Mouse (Mus musculus) small intestine, adult 2 months (tissue): ENCODE measurements around the gene Trim16. TPM values are rescaled to one million over a fixed set of nuclear protein-coding genes. Genes with fewer than 3 reads are reported as not detected.

Experiments used
- H3K27ac ChIP-seq: fragments of 200-500 bp; 2 replicates; pipeline ENCODE4 v1.5.1; 2012; ENCODE audit warnings: low read depth, low read length, control low read depth, inconsistent platforms; ENCODE audit not compliant: insufficient read depth
- H3K27me3 ChIP-seq: fragments of 200-500 bp; 2 replicates; pipeline ENCODE4 v1.6.1; 2012; ENCODE audit warnings: mild to moderate bottlenecking, moderate library complexity, low read length, inconsistent platforms; ENCODE audit not compliant: control insufficient read depth, insufficient read depth
- H3K36me3 ChIP-seq: fragments of 200-500 bp; 2 replicates; pipeline ENCODE4 v1.6.1; 2012; ENCODE audit warnings: mild to moderate bottlenecking, low read length, control low read depth, inconsistent platforms; ENCODE audit not compliant: control insufficient read depth, insufficient read depth
- H3K4me1 ChIP-seq: fragments of 200-500 bp; 2 replicates; pipeline ENCODE4 v1.6.1; 2012; ENCODE audit warnings: low read length, inconsistent platforms, mixed read lengths; ENCODE audit not compliant: control insufficient read depth, insufficient read depth, insufficient read length
- H3K4me3 ChIP-seq: fragments of 200-500 bp; 2 replicates; pipeline ENCODE4 v1.5.1; 2012; ENCODE audit warnings: low read depth, mild to moderate bottlenecking, control low read depth, inconsistent platforms, low read length, moderate library complexity
- CTCF ChIP-seq: fragments of 200-500 bp; IDR thresholded peaks from 2 replicates; pipeline ENCODE4 v1.5.1; 2012; ENCODE audit warnings: low read depth, mild to moderate bottlenecking, control low read depth, inconsistent platforms, low read length, moderate library complexity, mixed read lengths; ENCODE audit not compliant: insufficient replicate concordance, insufficient read length; ENCODE audit errors: extremely low read depth
- POLR2A ChIP-seq: fragments of 200-500 bp; IDR thresholded peaks from 2 replicates; pipeline ENCODE4 v1.6.1; 2012; ENCODE audit warnings: low read depth, mild to moderate bottlenecking, control low read depth, inconsistent platforms, low read length, moderate library complexity
- WGBS: fragments of 180-500 bp; shearing (Covaris S2); methylation state at CpG from one replicate; pipeline ENCODE4 v1.1.7; 2018; 5-methylcytosine and 5-hydroxymethylcytosine counted together
- polyA plus RNA-seq: library from polyadenylated mRNA; depleted of rRNA; stranded (reverse); fragments of >200 nt; gene quantifications from 2 replicates; pipeline ENCODE4 v1.2.3, GENCODE M21; 2012

Gene Trim16
- polyA plus RNA-seq, 1 experiment: 10.9 TPM

GRCm38 (mm10) chr11:62827911-62828310, 7.9 kb downstream of the Trim16 start:
- Histone ChIP-seq H3K27me3 (no peaks in the 10 kb centered on the region), H3K4me3 (no peak overlapping the region), H3K4me1 (peaks cover 29% of the 10 kb centered on the region), H3K27ac (no peak overlapping the region), H3K36me3 (peaks cover 30% of the 10 kb centered on the region)
- TF ChIP-seq CTCF: no peak
- no peak for TF ChIP-seq POLR2A
- 80% methylated on average over 3 of the region's 3 CpGs for WGBS

GRCm38 (mm10) chr11:62830387-62830786, 10.4 kb downstream of the Trim16 start:
- 94% methylated on average over 2 of the region's 2 CpGs for WGBS
- H3K27me3 ChIP-seq: no peaks in the 10 kb centered on the region
- TF ChIP-seq POLR2A: no peak
- TF ChIP-seq CTCF: no peak

GRCm38 (mm10) chr11:62831906-62832305, 11.9 kb downstream of the Trim16 start:
- Histone ChIP-seq H3K27me3 (no peaks in the 10 kb centered on the region), H3K36me3 (peaks cover 52% of the 10 kb centered on the region), H3K27ac (no peak overlapping the region), H3K4me1 (peaks cover 4% of the 10 kb centered on the region; the same call in 1 of the 2 replicates), H3K4me3 (no peak overlapping the region)
- no peak for TF ChIP-seq CTCF
- TF ChIP-seq POLR2A: no peak

More at GRCm38 (mm10) chr11:62830387-62830786, 10.4 kb downstream of the Trim16 start:
- Histone ChIP-seq H3K36me3 (peaks cover 42% of the 10 kb centered on the region), H3K4me3 (no peak overlapping the region), H3K27ac (no peak overlapping the region), H3K4me1 (peaks cover 13% of the 10 kb centered on the region)

DNA sequence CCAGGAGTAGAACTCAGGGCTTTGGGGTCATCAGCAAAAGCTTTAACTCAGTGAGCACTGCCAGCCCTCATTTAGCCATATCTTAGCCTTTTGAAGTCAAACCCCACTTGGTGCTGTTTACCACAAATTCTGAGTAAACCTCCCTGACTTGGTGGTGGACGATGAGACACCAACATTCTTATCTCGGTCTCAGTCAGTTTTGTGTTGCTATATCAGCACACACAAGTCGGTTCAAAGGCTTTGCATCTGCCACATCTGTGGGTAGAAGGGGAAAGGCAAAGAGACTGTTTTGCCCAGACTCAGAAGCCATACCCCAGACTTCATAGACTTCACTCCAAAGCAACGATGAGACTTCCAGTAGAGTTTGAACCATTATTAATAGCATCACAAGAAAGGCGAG, 24.5 kb downstream of the Trim16 start:
- Histone ChIP-seq H3K27ac (no peak overlapping the region), H3K27me3 (no peaks in the 10 kb centered on the region), H3K36me3 (peaks cover 25% of the 10 kb centered on the region), H3K4me3 (no peak overlapping the region), H3K4me1 (no peaks in the 10 kb centered on the region)
- WGBS: 73% methylated on average over 5 of the region's 5 CpGs
- TF ChIP-seq CTCF: no peak
- TF ChIP-seq POLR2A: no peak

DNA sequence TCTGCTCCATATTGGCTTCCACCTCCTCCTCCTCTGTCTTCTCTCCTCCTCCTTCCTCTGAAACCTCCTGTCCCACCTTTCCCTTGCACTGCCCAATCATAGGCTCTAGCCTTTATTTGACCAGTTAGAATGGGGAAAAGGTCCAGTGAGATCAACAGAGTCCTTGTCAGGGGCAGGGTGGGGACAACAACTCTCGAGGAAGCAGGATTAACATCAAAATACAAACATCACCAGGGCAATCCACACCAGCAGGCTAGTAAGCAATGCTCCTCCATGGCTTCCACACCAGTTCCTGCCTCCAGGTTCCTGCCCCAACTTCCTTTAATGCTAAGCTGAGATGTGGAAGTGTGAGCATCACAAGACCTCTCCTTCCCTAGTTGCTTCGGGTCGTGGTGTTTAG, 25.7 kb downstream of the Trim16 start:
- H3K4me1 ChIP-seq: no peaks in the 10 kb centered on the region
- TF ChIP-seq POLR2A: no peak
- TF ChIP-seq CTCF: no peak
- no peaks in the 10 kb centered on the region for H3K27me3 ChIP-seq
- no peak overlapping the region for H3K4me3 ChIP-seq
- H3K36me3 ChIP-seq: peaks cover 16% of the 10 kb centered on the region
- H3K27ac ChIP-seq: no peak overlapping the region
- 61% methylated on average over 3 of the region's 3 CpGs for WGBS

DNA sequence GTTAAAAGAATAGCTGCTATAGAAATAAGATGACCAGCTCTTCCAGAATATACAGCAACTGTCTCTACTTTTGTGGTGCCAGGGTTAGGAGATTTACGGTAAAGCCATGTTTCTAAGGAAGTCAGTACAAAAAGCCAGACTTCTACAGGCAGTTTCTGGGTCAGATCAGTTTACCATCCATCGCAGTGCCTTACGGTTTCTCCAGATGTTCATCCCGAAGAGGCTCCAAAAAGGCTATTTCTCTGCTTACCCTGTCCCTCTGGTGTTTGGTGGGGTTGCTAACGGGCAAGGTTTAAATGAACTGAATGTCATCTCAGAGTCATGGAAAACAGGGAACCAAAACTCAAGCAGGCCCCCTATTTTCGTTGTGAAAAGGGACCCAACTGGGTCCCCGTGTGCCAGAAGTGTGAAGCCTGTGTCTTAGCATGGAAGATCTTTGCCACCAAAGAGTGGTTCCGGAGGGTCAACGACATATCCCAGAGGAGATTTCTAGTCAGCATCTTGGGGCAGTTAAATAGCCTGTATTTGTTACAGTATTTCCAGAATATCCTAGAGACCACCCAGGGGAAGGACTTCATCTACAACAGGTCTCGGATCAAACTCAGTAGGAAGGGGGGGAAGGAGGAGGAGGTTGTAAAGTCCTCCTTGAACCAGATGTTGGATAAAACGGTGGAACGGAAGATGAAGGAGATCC, 27.1 kb downstream of the Trim16 start, which contains the start of gene Fbxw10:
TSS of gene Fbxw10 (plus strand) at position 109 of the 694 bp plus-strand sequence.
- H3K4me3 ChIP-seq: peak within 1 kb of the TSS; percentile 5; the same call in 1 of the 2 replicates
- no peak within 1 kb of the TSS for H3K27ac ChIP-seq
- H3K4me1 ChIP-seq: no peaks in the 10 kb centered on the region
- 48% methylated on average over 12 of the region's 12 CpGs for WGBS
- TF ChIP-seq POLR2A (no peak), CTCF (no peak)
- peaks cover 4% of the 10 kb centered on the region for H3K36me3 ChIP-seq
- no peaks in the 10 kb centered on the region for H3K27me3 ChIP-seq

DNA sequence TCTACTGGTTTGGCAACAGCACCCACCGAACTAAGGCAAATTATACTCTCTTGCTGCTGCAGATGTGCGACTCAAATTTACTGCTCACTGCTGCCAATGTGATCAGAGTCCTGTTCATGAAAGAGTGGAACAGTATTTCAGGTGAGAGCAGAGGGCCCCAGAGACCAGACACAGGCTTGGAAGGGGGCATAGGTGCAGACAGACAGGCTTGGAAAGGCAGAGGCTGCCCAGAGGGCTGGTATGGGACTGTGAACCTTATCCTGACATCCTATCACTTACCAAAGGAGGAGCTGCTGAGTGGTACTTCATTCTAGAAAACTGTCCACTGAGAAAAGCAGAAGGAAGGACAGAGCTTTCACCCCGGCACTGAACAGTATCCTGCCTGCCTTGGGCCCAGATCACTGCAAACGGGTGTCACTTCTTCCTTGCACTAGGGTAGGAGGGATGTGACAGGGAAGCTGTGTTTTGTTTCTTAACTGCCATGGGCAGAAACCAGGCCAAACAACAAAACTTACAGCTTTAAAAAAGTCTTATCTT, 27.7 kb downstream of the Trim16 start:
- no peak overlapping the region for H3K27ac ChIP-seq

More for the DNA sequence above, 27.7 kb downstream of the Trim16 start:
- Histone ChIP-seq H3K27me3 (no peaks in the 10 kb centered on the region), H3K4me1 (no peaks in the 10 kb centered on the region), H3K4me3 (no peak overlapping the region), H3K36me3 (peaks cover 1% of the 10 kb centered on the region)
- WGBS: 60% methylated on average over 4 of the region's 4 CpGs
- TF ChIP-seq CTCF (no peak), POLR2A (no peak)
